Mouse (Mus musculus) liver, embryonic 14 days (tissue): ENCODE data around the gene Csn1s2b. TPM values are rescaled to one million over a fixed set of nuclear protein-coding genes. Genes with fewer than 3 reads are reported as not detected.

Experiments
- polyA plus RNA-seq: library from polyadenylated mRNA; depleted of rRNA; stranded (reverse); fragments of >200 nt; gene quantifications from 2 replicates; pipeline ENCODE4 v1.2.3, GENCODE M21; 2012; rRNA removed

The Csn1s2b gene
- polyA plus RNA-seq: not detected in 2 replicates

DNA sequence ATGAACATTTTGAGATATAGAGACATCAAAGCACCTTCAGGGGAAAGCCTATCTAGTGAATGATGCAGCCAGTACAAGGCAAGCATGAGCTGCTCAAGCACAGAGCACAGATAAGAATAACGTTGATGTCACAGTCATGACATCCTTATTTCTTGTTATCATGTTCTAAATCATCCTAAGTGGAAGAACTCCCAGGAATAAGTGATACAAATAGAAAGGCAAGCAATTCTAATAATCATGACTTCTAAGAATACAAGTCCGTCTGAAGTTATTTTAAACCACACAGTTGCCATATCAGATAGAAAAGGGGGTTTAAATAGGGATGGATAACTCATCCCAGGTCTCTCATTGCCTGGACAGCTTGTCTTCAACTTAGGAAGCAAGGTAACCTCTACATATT lies at the start of gene Csn1s2b:
Gene Csn1s2b (plus strand): TSS at position 301 of the 400 bp plus-strand sequence.

DNA sequence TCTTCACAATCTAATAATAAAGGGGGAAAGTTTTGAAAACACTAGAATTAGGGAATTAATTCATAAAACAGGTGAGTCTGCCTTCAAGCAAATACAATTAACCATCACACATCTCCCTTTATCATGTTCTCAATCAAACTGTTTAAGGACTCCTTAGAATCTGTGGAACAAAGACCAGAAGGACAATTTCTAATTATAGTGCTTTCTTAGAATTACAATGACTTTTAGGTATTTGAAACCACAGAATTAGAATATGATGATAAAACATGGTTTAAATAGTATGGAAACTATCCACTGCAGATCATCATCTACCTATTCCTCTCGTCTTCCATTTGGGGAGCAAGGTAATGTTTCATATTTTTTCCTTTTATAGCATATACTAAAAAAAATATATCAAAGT lies 33.6 kb upstream of the Csn1s2b start, which contains the start of gene Csn1s2a:
Gene Csn1s2a (plus strand): TSS at position 301 of the 400 bp plus-strand sequence.

DNA sequence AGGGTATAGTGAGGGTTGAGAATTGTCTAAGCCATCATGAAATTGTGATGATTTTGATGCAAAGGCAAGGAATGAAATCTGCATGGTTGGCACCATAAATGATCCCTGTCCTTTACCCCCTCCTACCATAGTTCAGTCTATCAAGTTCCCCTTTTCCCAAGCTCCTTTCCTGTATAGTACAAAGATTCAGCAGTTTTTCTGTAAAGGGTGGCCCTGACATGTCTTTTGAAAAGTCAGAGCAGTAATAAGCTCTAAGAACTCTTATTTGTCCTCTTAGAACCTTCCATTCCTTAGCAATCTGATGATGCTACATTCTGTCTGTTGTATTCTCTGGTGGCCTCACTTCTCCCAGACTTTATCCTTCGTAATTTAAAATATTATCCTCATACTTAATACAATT lies 17.5 kb downstream of the Csn1s2b start, which contains the start of gene Prr27:
Gene Prr27 (plus strand): TSS at position 301 of the 400 bp plus-strand sequence.

Other genes starting within 250 kb of the Csn1s2b start
- gene Sult1d1, start 239.1 kb upstream of the Csn1s2b start, polyA plus RNA-seq: 1.2 and 1.4 TPM in 2 replicates
- not detected in 2 replicates for gene Sult1e1, start 216.5 kb upstream of the Csn1s2b start, polyA plus RNA-seq
- not detected in 2 replicates for gene Csn1s1, start 141.9 kb upstream of the Csn1s2b start, polyA plus RNA-seq
- not detected in 2 replicates for gene Csn2, start 108.5 kb upstream of the Csn1s2b start, polyA plus RNA-seq
- gene Csn1s2a, start 33.5 kb upstream of the Csn1s2b start, polyA plus RNA-seq: not detected in 2 replicates
- gene Prr27, start 17.6 kb downstream of the Csn1s2b start, polyA plus RNA-seq: not detected in 2 replicates
- gene Odam, start 76.9 kb downstream of the Csn1s2b start, polyA plus RNA-seq: not detected in 2 replicates
- 0.02 TPM in 1 of 2 replicates, not detected in the other for gene Csn3, start 117.5 kb downstream of the Csn1s2b start, polyA plus RNA-seq
- gene 2310003L06Rik, start 161.4 kb downstream of the Csn1s2b start, polyA plus RNA-seq: not detected in 2 replicates
- not detected in 2 replicates for gene Gm28434, start 161.4 kb downstream of the Csn1s2b start, polyA plus RNA-seq
- not detected in 2 replicates for gene Cabs1, start 171.4 kb downstream of the Csn1s2b start, polyA plus RNA-seq
- not detected in 2 replicates for gene Smr3a, start 194.5 kb downstream of the Csn1s2b start, polyA plus RNA-seq